In genomic region chr1:170588879-170589218, GRCm38 (mm10) we compare ENCODE assay signal across 8 mouse cellular contexts. TPM values are rescaled to one million over a fixed set of nuclear protein-coding genes. Genes with fewer than 3 reads are reported as not detected.
DNase-seq lines count a peak whose midpoint lies in the region; ATAC-seq and TF ChIP-seq lines count a peak whose summit lies in the region.

No protein-coding gene starts in this region.

- TF ChIP-seq CTCF in lung, embryonic 14.5 days (IDR thresholded peaks at IDR 0.05; ENCODE audit: low read depth), result no peak

- 5% methylated on average over 8 of the region's 8 CpGs for WGBS in lung, embryonic 14.5 days
- 2% methylated on average over 8 of the region's 8 CpGs for WGBS in embryonic facial prominence, embryonic 11.5 days
- WGBS in intestine, embryonic 14.5 days, result 6% methylated on average over 8 of the region's 8 CpGs

- peaks cover 4% of the 10 kb centered on the region; the same call in 1 of the 2 replicates for H3K9me3 ChIP-seq in lung, embryonic 14.5 days (ENCODE audit: low read depth, low read length)
- no peaks in the 10 kb centered on the region for H3K9me3 ChIP-seq in embryonic facial prominence, embryonic 11.5 days (replicated peaks; ENCODE audit: control insufficient read depth, low read length)
- H3K9me3 ChIP-seq in intestine, embryonic 14.5 days (ENCODE audit: control insufficient read depth, low read length), result peaks cover 5% of the 10 kb centered on the region

- peaks cover 6% of the 10 kb centered on the region; the same call in 1 of the 2 replicates for H3K4me1 ChIP-seq in lung, embryonic 14.5 days (ENCODE audit: insufficient read depth)
- H3K4me1 ChIP-seq in embryonic facial prominence, embryonic 11.5 days (ENCODE audit: control insufficient read depth, insufficient read depth, low read length), result no peaks in the 10 kb centered on the region; the same call in none of the 2 replicates
- H3K4me1 ChIP-seq in intestine, embryonic 14.5 days (replicated peaks; ENCODE audit: control insufficient read depth, insufficient read depth, low read length), result peaks cover 13% of the 10 kb centered on the region

- peak overlapping the region; percentile 99 for H3K4me2 ChIP-seq in lung, embryonic 14.5 days
- peak overlapping the region; percentile 94 for H3K4me2 ChIP-seq in embryonic facial prominence, embryonic 11.5 days (ENCODE audit: low read depth, low read length)
- H3K4me2 ChIP-seq in intestine, embryonic 14.5 days (ENCODE audit: low read length), result peak overlapping the region; percentile 96

- peak; percentile 22; the same call in 1 of the 2 replicates for ATAC-seq in lung, embryonic 14.5 days (ENCODE audit: insufficient read depth)
- ATAC-seq in embryonic facial prominence, embryonic 11.5 days (replicated peaks; ENCODE audit: insufficient number of reproducible peaks, low FRiP score, low TSS enrichment, low read depth), result no peak
- peak; percentile 13; the same call in 1 of the 2 replicates for ATAC-seq in intestine, embryonic 14.5 days (replicated peaks; ENCODE audit: low FRiP score, low TSS enrichment, low read depth)
- 0 out of 2 replicates have a peak, but pooled peaks have one; percentile 17 for ATAC-seq in megakaryocyte, adult 5-6 weeks (ENCODE audit: poor library complexity, severe bottlenecking)

- DNase-seq in lung, embryonic 14.5 days, result peak; percentile 34
- no peak for DNase-seq in lung, postnatal 10 days
- peak; percentile 31 for DNase-seq in embryonic facial prominence, embryonic 11.5 days (ENCODE audit: low spot score)
- DNase-seq in intestine, embryonic 14.5 days (ENCODE audit: low spot score), result no peak
- no peak for DNase-seq in ovary, adult 18-20 months (ENCODE audit: low spot score)
- no peak for DNase-seq in thymus, adult 18-20 months
- DNase-seq in adrenal gland, postnatal 10 days, result no peak

- H3K27ac ChIP-seq in lung, embryonic 14.5 days (ENCODE audit: low read depth), result no peak overlapping the region
- H3K27ac ChIP-seq in embryonic facial prominence, embryonic 11.5 days (replicated peaks; ENCODE audit: low read depth, low read length), result no peak overlapping the region
- no peak overlapping the region for H3K27ac ChIP-seq in intestine, embryonic 14.5 days (ENCODE audit: low read depth)

- peak overlapping the region; percentile 78 for H3K9ac ChIP-seq in lung, embryonic 14.5 days
- peak overlapping the region; percentile 86 for H3K9ac ChIP-seq in embryonic facial prominence, embryonic 11.5 days (replicated peaks; ENCODE audit: low read length)
- H3K9ac ChIP-seq in intestine, embryonic 14.5 days (ENCODE audit: low read length), result peak overlapping the region; percentile 73

- H3K36me3 ChIP-seq in lung, embryonic 14.5 days (ENCODE audit: insufficient read depth), result 0 out of 2 replicates have a peak, but pooled peaks cover 4% of the 10 kb centered on the region
- no peaks in the 10 kb centered on the region for H3K36me3 ChIP-seq in embryonic facial prominence, embryonic 11.5 days (replicated peaks; ENCODE audit: control insufficient read depth, insufficient read depth, low read depth, low read length)
- peaks cover 4% of the 10 kb centered on the region; the same call in 1 of the 2 replicates for H3K36me3 ChIP-seq in intestine, embryonic 14.5 days (ENCODE audit: control insufficient read depth, insufficient read depth, low read length)

- H3K4me3 ChIP-seq in lung, embryonic 14.5 days (ENCODE audit: low read depth, low read length), result peak overlapping the region; percentile 80
- peak overlapping the region; percentile 82 for H3K4me3 ChIP-seq in embryonic facial prominence, embryonic 11.5 days (ENCODE audit: low read depth, low read length)
- peak overlapping the region; percentile 84 for H3K4me3 ChIP-seq in intestine, embryonic 14.5 days (ENCODE audit: low read depth, low read length)

- H3K27me3 ChIP-seq in lung, embryonic 14.5 days (ENCODE audit: insufficient read depth, low read length), result no peaks in the 10 kb centered on the region
- H3K27me3 ChIP-seq in embryonic facial prominence, embryonic 11.5 days (ENCODE audit: control insufficient read depth, insufficient read depth, low read length), result no peaks in the 10 kb centered on the region
- H3K27me3 ChIP-seq in intestine, embryonic 14.5 days (replicated peaks; ENCODE audit: control insufficient read depth, insufficient read depth, low read length), result no peaks in the 10 kb centered on the region

RNA-seq across cellular contexts. Expression of gene Nos1ap, which starts 0.8 kb away (rescaled TPM):
- 7.9 and 9.8 TPM in 2 replicates for polyA plus RNA-seq in lung, embryonic 14.5 days (2014; fragmentation: Nextera tagmentation; extraction: Ambion mirVana)
- 5.1 and 5.5 TPM in 2 replicates for polyA plus RNA-seq in embryonic facial prominence, embryonic 11.5 days (2014; fragmentation: Nextera tagmentation; extraction: Ambion mirVana)
- 11.1 and 12.1 TPM in 2 replicates for polyA plus RNA-seq in intestine, embryonic 14.5 days (2014; fragmentation: Nextera tagmentation; extraction: Ambion mirVana)
- 9.8 and 11.6 TPM in 2 replicates for total RNA-seq in megakaryocyte, adult 5-6 weeks (2015)
- total RNA-seq in megakaryocyte, adult 5-6 weeks (2017), result 2.5 and 3.0 TPM in 2 replicates
- total RNA-seq in adrenal gland, postnatal 10 days (2021), result 10 to 100 TPM; 14.5 to 20.1 TPM

RNA-seq across cellular contexts. Expression of gene Olfml2b, which starts 55.5 kb away (rescaled TPM):
- polyA plus RNA-seq in lung, embryonic 14.5 days (2014; fragmentation: Nextera tagmentation; extraction: Ambion mirVana), result 18.8 and 19.9 TPM in 2 replicates
- polyA plus RNA-seq in embryonic facial prominence, embryonic 11.5 days (2014; fragmentation: Nextera tagmentation; extraction: Ambion mirVana), result 7.2 and 7.4 TPM in 2 replicates
- 22.4 and 28.3 TPM in 2 replicates for polyA plus RNA-seq in intestine, embryonic 14.5 days (2014; fragmentation: Nextera tagmentation; extraction: Ambion mirVana)
- total RNA-seq in megakaryocyte, adult 5-6 weeks (2015), result 9.0 and 9.2 TPM in 2 replicates
- 10.8 and 16.5 TPM in 2 replicates for total RNA-seq in megakaryocyte, adult 5-6 weeks (2017)
- 10 to 100 TPM; 16.0 to 17.9 TPM for total RNA-seq in adrenal gland, postnatal 10 days (2021)

Comparison
In these comparisons a context has a peak if more than half of its experiments do, and no peak if none do; other contexts are left out.
1. DNase-seq: peak in lung, embryonic 14.5 days (single experiment) and embryonic facial prominence, embryonic 11.5 days (single experiment); none in lung, postnatal 10 days (single experiment), intestine, embryonic 14.5 days (single experiment), ovary, adult 18-20 months (single experiment), thymus, adult 18-20 months (0 of 2) and adrenal gland, postnatal 10 days (single experiment).
2. Peak in every context shown above with its lines, with median percentiles within 50 percentile points of each other: H3K4me2 ChIP-seq, H3K4me3 ChIP-seq and H3K9ac ChIP-seq.